Mouse (Mus musculus): Measurements from ENCODE around the gene Pvalb. TPM values are rescaled to one million over a fixed set of nuclear protein-coding genes. Genes with fewer than 3 reads are reported as not detected.

Pvalb gene
- polyA plus RNA-seq, 1 experiment from 2014 or later: not detected

DNA sequence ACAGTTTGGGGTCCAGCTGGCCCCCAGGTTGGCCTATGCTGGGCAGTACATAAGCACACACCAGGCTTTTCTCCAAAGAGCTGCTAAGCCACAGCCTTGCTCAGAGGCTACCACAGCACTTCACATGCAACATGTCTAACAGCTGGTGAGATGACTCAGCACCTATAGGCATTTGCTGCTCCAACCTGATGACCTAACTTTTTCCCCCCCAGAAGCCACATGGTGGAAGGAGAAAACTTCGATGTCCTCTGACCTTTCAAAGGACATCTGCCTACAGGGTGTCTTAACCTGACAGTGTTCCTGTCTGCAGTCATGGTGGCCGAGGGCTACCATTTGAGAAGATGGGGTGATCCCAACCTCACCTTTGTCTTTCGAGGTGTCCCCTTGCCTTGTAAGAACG lies 20.6 kb downstream of the Pvalb start:
- Histone ChIP-seq H3K36me3 (ENCODE audit: control insufficient read depth, insufficient read depth) (no peaks in the 10 kb centered on the region), H3K27ac (ENCODE audit: low read depth, low read length) (no peak overlapping the region), H3K4me1 (replicated peaks; ENCODE audit: control insufficient read depth, insufficient read depth, low read length) (no peaks in the 10 kb centered on the region), H3K27me3 (replicated peaks; ENCODE audit: control insufficient read depth, insufficient read depth, low read length) (peaks cover 16% of the 10 kb centered on the region; the same call in 1 of the 2 replicates), H3K4me3 (ENCODE audit: low read depth, low read length) (no peak overlapping the region), H3K9ac (ENCODE audit: low read depth, low read length) (no peak overlapping the region), H3K4me2 (replicated peaks; ENCODE audit: low read depth) (no peak overlapping the region), H3K9me3 (ENCODE audit: control insufficient read depth) (no peaks in the 10 kb centered on the region)
- no peak for ATAC-seq
- no peak for TF ChIP-seq CTCF (IDR thresholded peaks at IDR 0.05; ENCODE audit: low read depth)
- WGBS: 88% methylated on average over 4 of the region's 4 CpGs

DNA sequence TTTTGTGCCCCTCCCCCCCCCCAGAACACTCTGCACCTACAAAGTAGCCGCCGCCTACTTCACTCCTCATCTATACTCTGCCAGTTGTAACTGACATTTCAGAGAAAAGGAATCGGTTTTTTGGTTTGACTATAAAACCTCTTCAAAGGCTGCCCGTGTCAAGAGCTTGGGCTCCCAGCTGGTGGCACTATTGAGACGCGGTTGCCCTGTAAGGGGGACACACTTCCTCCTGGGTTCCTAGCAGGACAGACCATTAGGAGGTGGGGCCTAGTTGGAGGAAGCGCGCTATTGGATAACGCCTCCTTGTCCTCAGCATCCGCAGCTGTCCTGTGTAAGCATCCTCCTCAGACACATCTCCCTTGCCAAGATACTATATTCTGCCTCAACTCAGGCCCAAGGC lies 21.3 kb downstream of the Pvalb start:
- ATAC-seq: no peak
- H3K4me2 ChIP-seq (replicated peaks; ENCODE audit: low read depth): no peak overlapping the region

DNA sequence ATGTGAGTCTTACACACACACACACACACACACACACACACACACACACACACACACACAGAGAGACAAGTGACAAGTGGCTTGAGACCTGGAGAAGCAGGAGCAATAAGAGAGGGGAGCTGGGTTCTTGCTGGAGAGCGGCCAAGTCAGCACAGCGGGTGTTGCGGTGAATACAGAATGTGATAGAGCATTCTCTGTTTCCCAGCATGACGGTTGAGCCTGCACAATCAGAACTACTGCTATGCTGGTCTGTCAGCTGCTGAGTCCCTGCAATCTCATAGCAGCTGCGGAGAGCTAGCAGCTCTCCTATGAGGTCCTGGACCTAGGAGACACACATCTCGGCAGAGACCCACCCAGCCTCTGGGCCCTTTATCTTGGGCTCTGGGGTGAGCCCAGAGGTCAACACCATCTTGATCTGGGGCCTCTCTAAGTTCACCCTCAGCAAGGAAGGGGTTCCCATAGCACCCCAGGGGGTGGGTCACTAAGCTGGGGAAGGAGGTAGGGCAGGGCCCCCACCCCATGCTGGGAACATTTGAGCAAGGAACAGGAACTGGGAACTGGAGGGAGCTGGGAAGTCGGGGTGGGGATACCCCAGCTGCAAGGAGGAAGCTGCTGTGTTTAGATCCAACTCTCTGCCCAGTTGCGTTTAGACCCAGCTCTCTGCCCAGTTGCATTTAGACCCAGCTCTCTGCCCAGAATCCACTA lies 24.3 kb downstream of the Pvalb start:
- no peak overlapping the region for H3K4me2 ChIP-seq (replicated peaks; ENCODE audit: low read depth)
- no peak for TF ChIP-seq CTCF (IDR thresholded peaks at IDR 0.05; ENCODE audit: low read depth)
- H3K4me1 ChIP-seq (replicated peaks; ENCODE audit: control insufficient read depth, insufficient read depth, low read length): no peaks in the 10 kb centered on the region
- WGBS: 38% methylated on average over 8 of the region's 8 CpGs
- H3K27me3 ChIP-seq (replicated peaks; ENCODE audit: control insufficient read depth, insufficient read depth, low read length): peaks cover 16% of the 10 kb centered on the region; the same call in 1 of the 2 replicates
- H3K36me3 ChIP-seq (ENCODE audit: control insufficient read depth, insufficient read depth): no peaks in the 10 kb centered on the region
- H3K27ac ChIP-seq (ENCODE audit: low read depth, low read length): no peak overlapping the region
- H3K9ac ChIP-seq (ENCODE audit: low read depth, low read length): no peak overlapping the region
- no peaks in the 10 kb centered on the region for H3K9me3 ChIP-seq (ENCODE audit: control insufficient read depth)
- H3K4me3 ChIP-seq (ENCODE audit: low read depth, low read length): no peak overlapping the region
- ATAC-seq: no peak

More for the DNA sequence above, 21.3 kb downstream of the Pvalb start:
- H3K4me1 ChIP-seq (replicated peaks; ENCODE audit: control insufficient read depth, insufficient read depth, low read length): no peaks in the 10 kb centered on the region
- peak; percentile 67 for TF ChIP-seq CTCF (IDR thresholded peaks at IDR 0.05; ENCODE audit: low read depth)
- 4% methylated on average over 10 of the region's 10 CpGs for WGBS
- H3K27ac ChIP-seq (ENCODE audit: low read depth, low read length): no peak overlapping the region
- no peaks in the 10 kb centered on the region for H3K36me3 ChIP-seq (ENCODE audit: control insufficient read depth, insufficient read depth)
- peaks cover 16% of the 10 kb centered on the region; the same call in 1 of the 2 replicates for H3K27me3 ChIP-seq (replicated peaks; ENCODE audit: control insufficient read depth, insufficient read depth, low read length)
- H3K9me3 ChIP-seq (ENCODE audit: control insufficient read depth): no peaks in the 10 kb centered on the region
- H3K4me3 ChIP-seq (ENCODE audit: low read depth, low read length): no peak overlapping the region
- no peak overlapping the region for H3K9ac ChIP-seq (ENCODE audit: low read depth, low read length)

DNA sequence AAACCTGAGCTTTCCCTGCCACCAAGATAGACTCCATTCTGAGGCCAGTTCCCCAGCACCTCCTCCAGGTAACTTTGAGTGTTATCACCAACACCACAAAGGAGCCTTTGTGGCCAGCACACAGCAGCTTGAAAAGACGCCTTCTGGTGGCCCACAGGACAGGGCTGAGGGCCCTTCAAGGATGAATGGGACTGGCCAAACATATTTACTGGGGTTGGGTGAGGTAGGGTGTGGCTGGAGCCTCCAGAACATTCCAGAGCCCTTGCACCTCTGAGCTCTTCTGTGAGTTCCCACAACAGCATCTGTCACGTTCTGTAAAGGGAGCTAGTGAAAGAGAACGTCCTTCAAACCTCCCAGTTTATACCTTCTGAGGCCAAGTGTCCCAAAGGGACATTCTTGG lies 26.4 kb downstream of the Pvalb start:
- no peak overlapping the region for H3K4me2 ChIP-seq (replicated peaks; ENCODE audit: low read depth)
- no peak overlapping the region for H3K9ac ChIP-seq (ENCODE audit: low read depth, low read length)
- no peak for TF ChIP-seq CTCF (IDR thresholded peaks at IDR 0.05; ENCODE audit: low read depth)
- WGBS: 50% methylated on average over 3 of the region's 3 CpGs
- no peaks in the 10 kb centered on the region for H3K4me1 ChIP-seq (replicated peaks; ENCODE audit: control insufficient read depth, insufficient read depth, low read length)
- peaks cover 16% of the 10 kb centered on the region; the same call in 1 of the 2 replicates for H3K27me3 ChIP-seq (replicated peaks; ENCODE audit: control insufficient read depth, insufficient read depth, low read length)
- no peak overlapping the region for H3K27ac ChIP-seq (ENCODE audit: low read depth, low read length)
- no peak overlapping the region for H3K4me3 ChIP-seq (ENCODE audit: low read depth, low read length)
- no peaks in the 10 kb centered on the region for H3K36me3 ChIP-seq (ENCODE audit: control insufficient read depth, insufficient read depth)
- no peaks in the 10 kb centered on the region for H3K9me3 ChIP-seq (ENCODE audit: control insufficient read depth)
- ATAC-seq: no peak

DNA sequence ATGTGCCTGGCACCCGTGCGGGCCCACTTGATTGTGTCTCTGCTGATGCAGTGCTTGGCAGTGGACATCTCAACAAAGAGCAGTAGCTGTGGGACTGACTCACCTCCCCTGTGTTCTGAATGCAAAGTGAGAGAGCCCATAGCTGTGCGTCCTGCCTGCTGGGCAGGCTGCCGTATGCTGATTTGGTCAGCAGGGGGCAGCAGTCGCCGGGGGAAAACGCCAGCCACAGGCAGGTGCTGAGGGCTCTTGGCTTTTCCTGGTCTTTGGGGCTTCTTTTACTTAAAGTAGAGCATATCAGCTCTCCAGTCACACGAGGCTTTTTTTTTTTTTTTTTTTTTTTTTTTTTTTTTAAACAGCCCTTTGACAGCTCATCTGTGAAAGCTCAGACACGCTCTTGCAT lies 27.8 kb downstream of the Pvalb start:
- Histone ChIP-seq H3K9ac (ENCODE audit: low read depth, low read length) (no peak overlapping the region), H3K4me3 (ENCODE audit: low read depth, low read length) (no peak overlapping the region), H3K4me2 (replicated peaks; ENCODE audit: low read depth) (no peak overlapping the region), H3K4me1 (replicated peaks; ENCODE audit: control insufficient read depth, insufficient read depth, low read length) (peaks cover 5% of the 10 kb centered on the region; the same call in 1 of the 2 replicates), H3K27me3 (replicated peaks; ENCODE audit: control insufficient read depth, insufficient read depth, low read length) (peaks cover 8% of the 10 kb centered on the region; the same call in 1 of the 2 replicates), H3K9me3 (ENCODE audit: control insufficient read depth) (no peaks in the 10 kb centered on the region), H3K27ac (ENCODE audit: low read depth, low read length) (no peak overlapping the region), H3K36me3 (ENCODE audit: control insufficient read depth, insufficient read depth) (no peaks in the 10 kb centered on the region)
- WGBS: 7% methylated on average over 9 of the region's 9 CpGs
- peak; percentile 91 for TF ChIP-seq CTCF (IDR thresholded peaks at IDR 0.05; ENCODE audit: low read depth)
- no peak for ATAC-seq

DNA sequence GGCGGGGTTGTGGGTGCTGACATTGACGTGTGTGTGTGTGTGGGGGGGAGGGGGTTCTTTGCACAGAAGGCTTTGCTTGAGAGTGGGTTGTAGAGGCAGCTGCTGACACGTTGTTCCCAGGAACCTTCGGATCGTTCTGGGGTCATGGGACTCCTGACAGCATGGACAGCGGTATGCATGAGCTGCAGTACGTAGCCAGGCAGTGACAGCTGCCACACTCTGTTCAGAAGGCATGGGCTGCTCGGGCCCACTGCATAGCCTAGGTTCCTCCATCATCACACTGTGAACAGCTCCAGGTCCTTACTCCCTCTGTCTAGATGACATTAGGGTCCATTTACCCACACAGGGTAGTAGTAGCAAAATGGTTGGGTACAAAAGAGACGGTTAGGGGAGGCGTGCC lies 28.9 kb downstream of the Pvalb start:
- Histone ChIP-seq H3K9ac (ENCODE audit: low read depth, low read length) (no peak overlapping the region), H3K4me2 (replicated peaks; ENCODE audit: low read depth) (no peak overlapping the region), H3K4me1 (replicated peaks; ENCODE audit: control insufficient read depth, insufficient read depth, low read length) (peaks cover 8% of the 10 kb centered on the region; the same call in 1 of the 2 replicates), H3K27ac (ENCODE audit: low read depth, low read length) (no peak overlapping the region), H3K4me3 (ENCODE audit: low read depth, low read length) (no peak overlapping the region), H3K9me3 (ENCODE audit: control insufficient read depth) (no peaks in the 10 kb centered on the region), H3K27me3 (replicated peaks; ENCODE audit: control insufficient read depth, insufficient read depth, low read length) (peaks cover 6% of the 10 kb centered on the region; the same call in 1 of the 2 replicates), H3K36me3 (ENCODE audit: control insufficient read depth, insufficient read depth) (no peaks in the 10 kb centered on the region)
- 58% methylated on average over 10 of the region's 10 CpGs for WGBS
- no peak for TF ChIP-seq CTCF (IDR thresholded peaks at IDR 0.05; ENCODE audit: low read depth)
- ATAC-seq: no peak
